Mouse (Mus musculus) myocyte (in vitro differentiated cells): ENCODE measurements at regions not wholly inside any gene's neighbourhood (a gene's known extent, or its start where the extent isn't known, plus 50 kb on each side); places are given as distances from the start of the nearest gene placed in this dataset.

Source experiments
- CEBPB ChIP-seq: IDR thresholded peaks from 2 replicates; pipeline ENCODE4 v1.6.1; 2011; ENCODE audit warnings: mild to moderate bottlenecking, moderate library complexity; ENCODE audit not compliant: poor library complexity, insufficient read depth, severe bottlenecking
- E2F4 ChIP-seq: IDR thresholded peaks from one replicate; pipeline ENCODE4 v1.6.1; 2011; ENCODE audit warnings: mild to moderate bottlenecking, control low read depth, moderate library complexity; ENCODE audit not compliant: insufficient read depth
- MAX ChIP-seq: IDR thresholded peaks from one replicate; pipeline ENCODE4 v1.6.1; 2011; ENCODE audit warnings: low read depth, mild to moderate bottlenecking, control low read depth
- MYOD1 ChIP-seq, 3 experiments: IDR thresholded peaks; one replicate each; pipeline ENCODE4 v1.6.1; 2011; ENCODE audit warnings: control low read depth in 2 of 3, low read depth in 2 of 3, mild to moderate bottlenecking in 2 of 3, moderate library complexity in 1 of 3; ENCODE audit not compliant: insufficient read length in 2 of 3, control insufficient read depth in 1 of 3
- POLR2A ChIP-seq: IDR thresholded peaks from one replicate; pipeline ENCODE4 v1.6.1; 2011; ENCODE audit warnings: low read depth, mild to moderate bottlenecking, control low read depth, moderate library complexity; ENCODE audit not compliant: insufficient read length
- TCF12 ChIP-seq: IDR thresholded peaks from one replicate; pipeline ENCODE4 v1.6.1; 2011; ENCODE audit warnings: mild to moderate bottlenecking, control low read depth; ENCODE audit not compliant: poor library complexity, insufficient read depth, severe bottlenecking
- USF1 ChIP-seq: IDR thresholded peaks from one replicate; pipeline ENCODE4 v1.6.1; 2011; ENCODE audit warnings: low read depth, mild to moderate bottlenecking, control low read depth, moderate library complexity

GRCm38 (mm10) chr1:189118582-189118981, 110.9 kb upstream of the Kctd3 start:
- TF ChIP-seq POLR2A (no peak), MYOD1 (IDR thresholded peaks at IDR 0.05; ENCODE audit: control insufficient read depth in 1 of 3, insufficient read length in 2 of 3, low read depth in 2 of 3) (no peak), MAX (no peak), USF1 (no peak), E2F4 (no peak), CEBPB (no peak), TCF12 (no peak)
